Mouse (Mus musculus) lung, postnatal 25 days (tissue): ENCODE measurements around the gene Wnt8b.

Source experiments
- DNase-seq: peaks from one replicate; pipeline ENCODE4 v3.0.0; 2022; ENCODE audit warnings: low spot score

The Wnt8b gene

GRCm38 (mm10) chr19:44562652-44563206, 69.5 kb downstream of the Wnt8b start, which contains the start of gene Hif1an:
TSS of gene Hif1an (plus strand) at chr19:44562850.
- peak; percentile 97 for DNase-seq
